Mouse (Mus musculus): Measurements from ENCODE around the gene Nudt14. TPM values are rescaled to one million over a fixed set of nuclear protein-coding genes. Genes with fewer than 3 reads are reported as not detected.

Nudt14 gene
- polyA plus RNA-seq, 1 experiment = 59.6 TPM

GRCm38 (mm10) chr12:112898960-112899359 lies 43.0 kb downstream of the Nudt14 start:
- WGBS = 72% methylated on average over 4 of the region's 4 CpGs
- Histone ChIP-seq H3K4me1 (replicated peaks; ENCODE audit: control insufficient read depth, insufficient read depth, low read length) (0 out of 2 replicates have a peak, but pooled peaks cover 7% of the 10 kb centered on the region), H3K27me3 (ENCODE audit: control insufficient read depth, insufficient read depth, low read length) (no peaks in the 10 kb centered on the region), H3K4me3 (ENCODE audit: control insufficient read depth, insufficient read depth, low read length) (no peak overlapping the region), H3K27ac (ENCODE audit: control insufficient read depth, insufficient read depth, low read length) (no peak overlapping the region), H3K36me3 (ENCODE audit: control insufficient read depth, insufficient read depth, low read length) (no peaks in the 10 kb centered on the region)
- TF ChIP-seq POLR2A (IDR thresholded peaks at IDR 0.05; ENCODE audit: control insufficient read depth, extremely low read depth, insufficient read depth, low read length, poor library complexity) (no peak), CTCF (IDR thresholded peaks at IDR 0.05; ENCODE audit: borderline replicate concordance, control insufficient read depth, extremely low read depth, insufficient read depth, low read length, poor library complexity) (no peak)
- DNase-seq = no peak

- H3K4me3 ChIP-seq (ENCODE audit: control insufficient read depth, insufficient read depth, low read length) = no peak overlapping the region
- TF ChIP-seq CTCF (IDR thresholded peaks at IDR 0.05; ENCODE audit: borderline replicate concordance, control insufficient read depth, extremely low read depth, insufficient read depth, low read length, poor library complexity) = no peak
- TF ChIP-seq POLR2A (IDR thresholded peaks at IDR 0.05; ENCODE audit: control insufficient read depth, extremely low read depth, insufficient read depth, low read length, poor library complexity) = no peak
- H3K27me3 ChIP-seq (ENCODE audit: control insufficient read depth, insufficient read depth, low read length) = no peaks in the 10 kb centered on the region
- DNase-seq = no peak
- 0 out of 2 replicates have a peak, but pooled peaks cover 8% of the 10 kb centered on the region for H3K4me1 ChIP-seq (replicated peaks; ENCODE audit: control insufficient read depth, insufficient read depth, low read length)
- 94% methylated on average over 12 of the region's 12 CpGs for WGBS
- H3K27ac ChIP-seq (ENCODE audit: control insufficient read depth, insufficient read depth, low read length) = no peak overlapping the region
- H3K36me3 ChIP-seq (ENCODE audit: control insufficient read depth, insufficient read depth, low read length) = no peaks in the 10 kb centered on the region
Measured at GRCm38 (mm10) chr12:112898351-112898750, 43.6 kb downstream of the Nudt14 start.

GRCm38 (mm10) chr12:112897522-112898212 lies 44.3 kb downstream of the Nudt14 start:
- Histone ChIP-seq H3K27ac (ENCODE audit: control insufficient read depth, insufficient read depth, low read length) (no peak overlapping the region), H3K4me3 (ENCODE audit: control insufficient read depth, insufficient read depth, low read length) (no peak overlapping the region), H3K27me3 (ENCODE audit: control insufficient read depth, insufficient read depth, low read length) (no peaks in the 10 kb centered on the region), H3K36me3 (ENCODE audit: control insufficient read depth, insufficient read depth, low read length) (no peaks in the 10 kb centered on the region), H3K4me1 (replicated peaks; ENCODE audit: control insufficient read depth, insufficient read depth, low read length) (0 out of 2 replicates have a peak, but pooled peaks cover 8% of the 10 kb centered on the region)
- no peak for TF ChIP-seq CTCF (IDR thresholded peaks at IDR 0.05; ENCODE audit: borderline replicate concordance, control insufficient read depth, extremely low read depth, insufficient read depth, low read length, poor library complexity)
- 14% methylated on average over 16 of the region's 16 CpGs for WGBS
- no peak for DNase-seq

GRCm38 (mm10) chr12:112894969-112895368 lies 47.0 kb downstream of the Nudt14 start:
- DNase-seq = no peak
- WGBS = 31% methylated on average over 4 of the region's 4 CpGs
- H3K27me3 ChIP-seq (ENCODE audit: control insufficient read depth, insufficient read depth, low read length) = no peaks in the 10 kb centered on the region
- H3K4me1 ChIP-seq (replicated peaks; ENCODE audit: control insufficient read depth, insufficient read depth, low read length) = 0 out of 2 replicates have a peak, but pooled peaks cover 8% of the 10 kb centered on the region
- H3K36me3 ChIP-seq (ENCODE audit: control insufficient read depth, insufficient read depth, low read length) = no peaks in the 10 kb centered on the region
- TF ChIP-seq POLR2A (IDR thresholded peaks at IDR 0.05; ENCODE audit: control insufficient read depth, extremely low read depth, insufficient read depth, low read length, poor library complexity) = no peak
- TF ChIP-seq CTCF (IDR thresholded peaks at IDR 0.05; ENCODE audit: borderline replicate concordance, control insufficient read depth, extremely low read depth, insufficient read depth, low read length, poor library complexity) = no peak
- H3K27ac ChIP-seq (ENCODE audit: control insufficient read depth, insufficient read depth, low read length) = no peak overlapping the region
- H3K4me3 ChIP-seq (ENCODE audit: control insufficient read depth, insufficient read depth, low read length) = no peak overlapping the region

GRCm38 (mm10) chr12:112894303-112894884 lies 47.5 kb downstream of the Nudt14 start:
- 33% methylated on average over 11 of the region's 11 CpGs for WGBS
- Histone ChIP-seq H3K27ac (ENCODE audit: control insufficient read depth, insufficient read depth, low read length) (no peak overlapping the region), H3K4me1 (replicated peaks; ENCODE audit: control insufficient read depth, insufficient read depth, low read length) (0 out of 2 replicates have a peak, but pooled peaks cover 8% of the 10 kb centered on the region), H3K27me3 (ENCODE audit: control insufficient read depth, insufficient read depth, low read length) (no peaks in the 10 kb centered on the region), H3K36me3 (ENCODE audit: control insufficient read depth, insufficient read depth, low read length) (no peaks in the 10 kb centered on the region), H3K4me3 (ENCODE audit: control insufficient read depth, insufficient read depth, low read length) (no peak overlapping the region)
- no peak for DNase-seq
- TF ChIP-seq CTCF (IDR thresholded peaks at IDR 0.05; ENCODE audit: borderline replicate concordance, control insufficient read depth, extremely low read depth, insufficient read depth, low read length, poor library complexity) (no peak), POLR2A (IDR thresholded peaks at IDR 0.05; ENCODE audit: control insufficient read depth, extremely low read depth, insufficient read depth, low read length, poor library complexity) (no peak)

- no peak overlapping the region for H3K27ac ChIP-seq (ENCODE audit: control insufficient read depth, insufficient read depth, low read length)
- 75% methylated on average over 7 of the region's 7 CpGs for WGBS
- TF ChIP-seq POLR2A (IDR thresholded peaks at IDR 0.05; ENCODE audit: control insufficient read depth, extremely low read depth, insufficient read depth, low read length, poor library complexity) = no peak
- H3K36me3 ChIP-seq (ENCODE audit: control insufficient read depth, insufficient read depth, low read length) = no peaks in the 10 kb centered on the region
- H3K4me1 ChIP-seq (replicated peaks; ENCODE audit: control insufficient read depth, insufficient read depth, low read length) = peaks cover under 1% of the 10 kb centered on the region
- H3K4me3 ChIP-seq (ENCODE audit: control insufficient read depth, insufficient read depth, low read length) = no peak overlapping the region
- no peak for DNase-seq
- no peaks in the 10 kb centered on the region for H3K27me3 ChIP-seq (ENCODE audit: control insufficient read depth, insufficient read depth, low read length)
Measured at GRCm38 (mm10) chr12:112885465-112885864, 56.5 kb downstream of the Nudt14 start.

Other genes starting within 250 kb of the Nudt14 start
- 21.1 and 22.8 TPM in 2 replicates for gene Cep170b, start 221.7 kb downstream of the Nudt14 start, polyA plus RNA-seq (2012; rRNA removed)
- gene Pld4, start 181.5 kb downstream of the Nudt14 start, polyA plus RNA-seq (2012; rRNA removed) = 82.3 and 99.8 TPM in 2 replicates
- 3.3 and 4.0 TPM in 2 replicates for gene Ahnak2, start 139.5 kb downstream of the Nudt14 start, polyA plus RNA-seq (2012; rRNA removed)
- gene Clba1, start 133.2 kb downstream of the Nudt14 start, polyA plus RNA-seq (2012; rRNA removed) = 2.8 and 2.9 TPM in 2 replicates
- gene Cdca4, start 112.7 kb downstream of the Nudt14 start, polyA plus RNA-seq (2012; rRNA removed) = 124 and 126 TPM in 2 replicates
- gene Gpr132, start 73.9 kb downstream of the Nudt14 start, polyA plus RNA-seq (2012; rRNA removed) = 256 and 265 TPM in 2 replicates
- gene Jag2, start 12.3 kb downstream of the Nudt14 start, polyA plus RNA-seq (2012; rRNA removed) = 58.7 and 61.5 TPM in 2 replicates
- 69.7 and 87.6 TPM in 2 replicates for gene Btbd6, start 34.4 kb upstream of the Nudt14 start, polyA plus RNA-seq (2012; rRNA removed)
- gene Brf1, start 58.6 kb upstream of the Nudt14 start, polyA plus RNA-seq (2012; rRNA removed) = 247 and 304 TPM in 2 replicates
- gene Pacs2, start 72.4 kb upstream of the Nudt14 start, polyA plus RNA-seq (2012; rRNA removed) = 60.3 and 66.6 TPM in 2 replicates
- 0.31 and 0.66 TPM in 2 replicates for gene Tex22, start 132.4 kb upstream of the Nudt14 start, polyA plus RNA-seq (2012; rRNA removed)
- gene Mta1, start 156.2 kb upstream of the Nudt14 start, polyA plus RNA-seq (2012; rRNA removed) = 163 and 208 TPM in 2 replicates
- 95.9 and 282 TPM in 2 replicates for gene Crip2, start 198.1 kb upstream of the Nudt14 start, polyA plus RNA-seq (2012; rRNA removed)
- 904 and 1,218 TPM in 2 replicates for gene Crip1, start 204.2 kb upstream of the Nudt14 start, polyA plus RNA-seq (2012; rRNA removed)
- gene Tedc1, start 214.3 kb upstream of the Nudt14 start, polyA plus RNA-seq (2012; rRNA removed) = 96.2 and 125 TPM in 2 replicates
- gene Tmem121, start 243.8 kb upstream of the Nudt14 start, polyA plus RNA-seq (2012; rRNA removed) = 47.6 and 60.9 TPM in 2 replicates